Mouse (Mus musculus) v-Abl transformed pro-B cells (cell line): ENCODE results near the gene Rpl13a.

Experiments
- in situ Hi-C, 2 experiments: fragments of 400-800 bp; cut with MboI; formaldehyde crosslinking; loops; one replicate each; pipeline ENCODE4 v1.15.1; 2025; ENCODE audit not compliant: unreplicated experiment in 2 of 2

Rpl13a gene

DNA sequence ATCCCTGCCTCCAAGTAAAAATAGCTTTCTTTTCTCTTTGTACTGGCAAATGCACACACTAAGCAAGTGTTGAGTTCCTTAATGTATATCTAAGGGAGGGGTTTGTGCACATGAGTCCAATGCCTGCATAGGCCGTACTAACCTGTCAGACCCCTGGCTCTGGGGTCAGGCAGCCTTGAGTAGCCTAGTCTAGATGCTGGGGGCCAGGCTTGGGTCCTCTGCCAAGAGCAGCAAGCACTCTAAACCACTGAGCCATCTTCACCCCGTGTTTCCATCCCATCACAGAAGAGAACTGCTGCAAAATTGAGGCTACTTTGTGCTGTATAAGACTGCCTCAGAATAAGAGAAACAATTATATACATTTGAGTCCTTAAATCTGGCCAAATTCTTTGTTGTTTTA, 50.7 kb downstream of the Rpl13a start:
- in situ Hi-C loops, result no loop called here

DNA sequence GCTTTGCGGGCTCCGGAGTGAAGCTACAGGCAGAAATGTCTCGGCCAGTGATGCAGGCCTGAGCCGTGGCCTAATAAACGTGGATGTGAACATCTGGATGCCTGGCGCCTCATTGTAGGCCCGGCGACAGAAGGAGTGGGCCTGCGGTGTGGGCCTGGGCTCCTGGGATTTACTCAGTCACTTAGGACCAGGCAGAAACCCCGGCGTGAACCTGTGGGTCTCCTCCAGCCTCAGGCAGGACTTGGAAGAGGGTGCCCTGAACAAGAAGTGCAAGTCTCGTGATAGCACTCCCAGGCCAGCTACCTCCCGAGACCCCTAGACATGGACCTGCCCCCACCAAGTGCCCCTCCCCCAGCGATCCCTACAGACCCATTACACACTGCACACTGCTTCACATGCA, 51.2 kb downstream of the Rpl13a start:
- in situ Hi-C loops, result no loop called here

DNA sequence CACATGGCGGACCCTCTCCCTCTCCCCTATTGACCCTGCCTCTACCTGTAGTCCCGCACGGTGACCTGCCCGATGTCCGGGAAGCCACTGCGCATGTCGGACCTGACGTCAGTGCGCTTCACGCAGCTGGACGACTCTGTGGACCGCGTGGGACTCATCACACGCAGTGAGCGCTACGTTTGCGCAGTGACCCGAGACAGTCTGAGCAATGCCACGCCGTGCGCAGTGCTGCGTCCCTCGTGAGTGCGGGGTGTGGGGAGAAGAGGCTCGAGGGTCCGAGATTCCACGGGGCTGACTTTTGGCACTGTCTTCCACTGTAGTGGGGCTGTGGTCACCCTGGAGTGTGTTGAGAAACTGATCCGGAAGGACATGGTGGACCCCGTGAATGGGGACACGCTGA, 52.1 kb downstream of the Rpl13a start:
- in situ Hi-C loops, result no loop called here
